Mouse (Mus musculus) embryonic stem cell, embryonic (primary cell): ENCODE data around the gene Ophn1.

Experiments used
- CTCF ChIA-PET, 4 experiments: fragments of 300-600 bp in 2 of 4; fragments of 350-600 bp in 2 of 4; sonication (Branson Sonifier 250); formaldehyde crosslinking; loops; one replicate each; lab custom pipeline; 2022; ENCODE audit warnings: inconsistent platforms in 2 of 4; lab: Charles Lee
- POLR2A ChIA-PET, 4 experiments: fragments of 300-600 bp in 2 of 4; fragments of 350-600 bp in 2 of 4; sonication (Branson Sonifier 250); formaldehyde crosslinking; loops; one replicate each; lab custom pipeline; 2022; ENCODE audit warnings: antibody characterized with exemption in 4 of 4, inconsistent platforms in 1 of 4; lab: Charles Lee

Gene Ophn1

DNA sequence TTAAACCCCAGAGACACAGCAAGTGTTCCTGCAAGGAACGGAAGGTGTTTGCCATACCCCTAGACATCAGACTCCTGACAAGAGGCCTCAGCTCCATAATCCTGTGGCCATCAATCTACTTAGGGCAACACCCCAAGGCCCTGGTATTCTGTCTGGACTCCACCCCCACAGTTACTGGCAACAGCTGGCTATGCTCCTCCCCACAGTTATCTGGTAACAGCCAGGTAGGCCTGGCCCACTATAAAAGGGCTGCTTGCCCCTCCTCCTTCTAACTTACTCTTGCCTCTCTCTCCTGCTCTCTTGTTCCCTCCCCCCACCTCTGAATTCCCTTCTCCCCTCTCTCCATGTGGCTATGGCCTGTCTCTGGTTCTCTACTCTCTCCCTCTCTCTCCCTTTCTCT, 344.4 kb downstream of the Ophn1 start:
- ChIA-PET CTCF (no interaction called here), POLR2A (interaction anchor here in 3 of 4 experiments (0.6 to 1.4 kb wide), 5 partner anchors 8 to 1274 kb away, joined by 3 to 4 read pairs (median 3); no protein-coding TSS in a partner anchor)

GRCm38 (mm10) chrX:98515329-98515728, 375.5 kb downstream of the Ophn1 start:
- ChIA-PET CTCF (no interaction called here), POLR2A (no interaction called here)

GRCm38 (mm10) chrX:98514359-98514904, 376.4 kb downstream of the Ophn1 start:
- ChIA-PET CTCF (no interaction called here), POLR2A (no interaction called here)
